Mouse (Mus musculus) T-helper 17 cell (primary cell): ENCODE results near the gene Hivep3.

ENCODE experiments used
- in situ Hi-C, 2 experiments: fragments of 300-600 bp; cut with MboI, MseI; formaldehyde crosslinking; loops; 1 replicate in 1 of 2; 2 replicates in 1 of 2; pipeline ENCODE4 v1.15.1; 2025; ENCODE audit warnings: high pct_unique_total_duplicates in 2 of 2

Gene Hivep3

GRCm38 (mm10) chr4:120068883-120069581 lies 335.4 kb downstream of the Hivep3 start:
- in situ Hi-C loops, result loop anchor here in 1 of 2 experiments (10.0 kb wide), 1 partner anchor 936 kb away; no protein-coding TSS in a partner anchor

- in situ Hi-C loops, result loop anchor here in 1 of 2 experiments (10.0 kb wide), 1 partner anchor 935 kb away; no protein-coding TSS in a partner anchor
These were observed 336.0 kb downstream of the Hivep3 start for GRCm38 (mm10) chr4:120069582-120069980.

- in situ Hi-C loops, result loop anchor here in 1 of 2 experiments (10.0 kb wide), 1 partner anchor 1447 kb away; the partner anchor contains the start of genes Cfap57 and Ebna1bp2
These were observed 337.8 kb downstream of the Hivep3 start for GRCm38 (mm10) chr4:120071411-120071810.

GRCm38 (mm10) chr4:120071842-120072507 lies 338.4 kb downstream of the Hivep3 start:
- in situ Hi-C loops, result loop anchor here in 1 of 2 experiments (10.0 kb wide), 1 partner anchor 1447 kb away; the partner anchor contains the start of genes Cfap57 and Ebna1bp2

- in situ Hi-C loops, result loop anchor here in 1 of 2 experiments (10.0 kb wide), 1 partner anchor 1449 kb away; the partner anchor contains the start of genes Cfap57 and Ebna1bp2
These were observed 340.5 kb downstream of the Hivep3 start for GRCm38 (mm10) chr4:120074061-120074460.

GRCm38 (mm10) chr4:120077322-120077721 lies 343.7 kb downstream of the Hivep3 start:
- in situ Hi-C loops, result loop anchor here in 1 of 2 experiments (10.0 kb wide), 1 partner anchor 1453 kb away; the partner anchor contains the start of genes Cfap57 and Ebna1bp2

- in situ Hi-C loops, result no loop called here
These were observed 348.9 kb downstream of the Hivep3 start for GRCm38 (mm10) chr4:120082527-120082926.

GRCm38 (mm10) chr4:120083700-120084099 lies 350.1 kb downstream of the Hivep3 start:
- in situ Hi-C loops, result no loop called here

- in situ Hi-C loops, result no loop called here
These were observed 356.0 kb downstream of the Hivep3 start for GRCm38 (mm10) chr4:120089536-120089935.

GRCm38 (mm10) chr4:120091997-120092783 lies 358.6 kb downstream of the Hivep3 start:
- in situ Hi-C loops, result no loop called here

- in situ Hi-C loops, result no loop called here
These were observed 363.4 kb downstream of the Hivep3 start for GRCm38 (mm10) chr4:120096935-120097334.

- in situ Hi-C loops, result loop anchor here (5.0 kb wide), 1 partner anchor 179 kb away; no protein-coding TSS in a partner anchor
These were observed 367.6 kb downstream of the Hivep3 start for GRCm38 (mm10) chr4:120101186-120101585.

GRCm38 (mm10) chr4:120104599-120104998 lies 371.0 kb downstream of the Hivep3 start:
- in situ Hi-C loops, result loop anchor here (5.0 kb wide), 1 partner anchor 182 kb away; no protein-coding TSS in a partner anchor

GRCm38 (mm10) chr4:120106362-120106761 lies 372.8 kb downstream of the Hivep3 start:
- in situ Hi-C loops, result loop anchor here in 1 of 2 experiments (5.0 kb wide), 1 partner anchor 979 kb away; no protein-coding TSS in a partner anchor

GRCm38 (mm10) chr4:120107787-120108186 lies 374.2 kb downstream of the Hivep3 start:
- in situ Hi-C loops, result loop anchor here in 1 of 2 experiments (5.0 kb wide), 1 partner anchor 980 kb away; no protein-coding TSS in a partner anchor

- in situ Hi-C loops, result no loop called here
These were observed 381.9 kb downstream of the Hivep3 start for GRCm38 (mm10) chr4:120115516-120115915.

GRCm38 (mm10) chr4:120116312-120116711 lies 382.7 kb downstream of the Hivep3 start:
- in situ Hi-C loops, result no loop called here

- in situ Hi-C loops, result loop anchor here (5.0 to 10.0 kb wide), 2 partner anchors 205 to 458 kb away; no protein-coding TSS in a partner anchor
These were observed 386.7 kb downstream of the Hivep3 start for GRCm38 (mm10) chr4:120120276-120120675.

GRCm38 (mm10) chr4:120124656-120125055 lies 391.1 kb downstream of the Hivep3 start:
- in situ Hi-C loops, result loop anchor here (5.0 to 10.0 kb wide), 2 partner anchors 210 to 462 kb away; no protein-coding TSS in a partner anchor

- in situ Hi-C loops, result loop anchor here in 1 of 2 experiments (10.0 kb wide), 1 partner anchor 211 kb away; no protein-coding TSS in a partner anchor
These were observed 392.5 kb downstream of the Hivep3 start for GRCm38 (mm10) chr4:120126047-120126446.

GRCm38 (mm10) chr4:120127333-120127732 lies 393.7 kb downstream of the Hivep3 start:
- in situ Hi-C loops, result loop anchor here in 1 of 2 experiments (10.0 kb wide), 1 partner anchor 213 kb away; no protein-coding TSS in a partner anchor
